Mouse (Mus musculus): ENCODE measurements around the gene Atp6v0b.

DNA sequence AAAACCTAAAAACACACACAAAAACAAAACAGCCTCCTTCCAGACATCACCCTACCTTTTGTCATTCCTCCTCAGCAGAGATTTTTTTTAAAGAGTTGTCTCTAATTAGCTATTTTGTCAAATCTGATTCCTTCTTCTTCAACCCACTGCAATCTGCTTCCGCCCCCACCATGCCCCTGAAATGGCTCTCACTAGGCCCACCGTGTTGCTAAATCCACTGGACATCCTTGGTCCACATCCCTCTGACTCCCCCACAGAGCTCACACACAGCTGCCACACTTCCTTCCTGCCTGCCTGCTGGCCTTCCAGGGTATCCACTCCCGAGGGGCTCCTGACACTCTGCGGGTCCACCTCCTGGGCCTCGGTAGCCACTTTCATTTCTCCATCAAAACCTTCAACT lies 8.4 kb downstream of the Atp6v0b start:
- no peak for TF ChIP-seq FLI1 (IDR thresholded peaks at IDR 0.05; ENCODE audit: low read length)
- no peak for TF ChIP-seq GATA1 (IDR thresholded peaks at IDR 0.05; ENCODE audit: borderline replicate concordance, low read length)
